Mouse (Mus musculus): ENCODE measurements around the gene Dclk1. TPM values are rescaled to one million over a fixed set of nuclear protein-coding genes. Genes with fewer than 3 reads are reported as not detected.

Dclk1 gene
- polyA plus RNA-seq, 1 experiment from 2014 or later = 18.7 TPM

GRCm38 (mm10) chr3:55288726-55289125, 46.6 kb downstream of the Dclk1 start:
- Histone ChIP-seq H3K27ac (ENCODE audit: low read length) (no peak overlapping the region), H3K4me2 (replicated peaks; ENCODE audit: low read depth, low read length) (no peak overlapping the region), H3K9ac (replicated peaks; ENCODE audit: low read depth, low read length) (no peak overlapping the region), H3K36me3 (ENCODE audit: control insufficient read depth, insufficient read depth, low read length) (no peaks in the 10 kb centered on the region), H3K4me1 (ENCODE audit: control insufficient read depth, insufficient read depth, low read length) (no peaks in the 10 kb centered on the region), H3K9me3 (ENCODE audit: control insufficient read depth, low read depth, low read length) (no peaks in the 10 kb centered on the region), H3K27me3 (ENCODE audit: control insufficient read depth, insufficient read depth, low read length) (no peaks in the 10 kb centered on the region), H3K4me3 (ENCODE audit: low read depth, low read length) (no peak overlapping the region)
- WGBS = 67% methylated on average over 4 of the region's 4 CpGs
- ATAC-seq (ENCODE audit: insufficient number of reproducible peaks, insufficient read depth, low FRiP score, low read depth) = no peak

GRCm38 (mm10) chr3:55291964-55292363, 49.8 kb downstream of the Dclk1 start:
- H3K36me3 ChIP-seq (ENCODE audit: control insufficient read depth, insufficient read depth, low read length) = no peaks in the 10 kb centered on the region
- no peak overlapping the region for H3K4me3 ChIP-seq (ENCODE audit: low read depth, low read length)
- 27% methylated on average over 4 of the region's 4 CpGs for WGBS
- no peak overlapping the region for H3K9ac ChIP-seq (replicated peaks; ENCODE audit: low read depth, low read length)
- H3K4me2 ChIP-seq (replicated peaks; ENCODE audit: low read depth, low read length) = no peak overlapping the region
- no peak for ATAC-seq (ENCODE audit: insufficient number of reproducible peaks, insufficient read depth, low FRiP score, low read depth)
- no peaks in the 10 kb centered on the region for H3K9me3 ChIP-seq (ENCODE audit: control insufficient read depth, low read depth, low read length)
- no peaks in the 10 kb centered on the region for H3K27me3 ChIP-seq (ENCODE audit: control insufficient read depth, insufficient read depth, low read length)
- no peak overlapping the region for H3K27ac ChIP-seq (ENCODE audit: low read length)
- H3K4me1 ChIP-seq (ENCODE audit: control insufficient read depth, insufficient read depth, low read length) = no peaks in the 10 kb centered on the region

- H3K9me3 ChIP-seq (ENCODE audit: control insufficient read depth, low read depth, low read length) = no peaks in the 10 kb centered on the region
- H3K27ac ChIP-seq (ENCODE audit: low read length) = no peak overlapping the region
- no peak overlapping the region for H3K4me3 ChIP-seq (ENCODE audit: low read depth, low read length)
- no peaks in the 10 kb centered on the region for H3K4me1 ChIP-seq (ENCODE audit: control insufficient read depth, insufficient read depth, low read length)
- H3K27me3 ChIP-seq (ENCODE audit: control insufficient read depth, insufficient read depth, low read length) = no peaks in the 10 kb centered on the region
- no peak overlapping the region for H3K4me2 ChIP-seq (replicated peaks; ENCODE audit: low read depth, low read length)
- 55% methylated on average over 10 of the region's 10 CpGs for WGBS
- ATAC-seq (ENCODE audit: insufficient number of reproducible peaks, insufficient read depth, low FRiP score, low read depth) = no peak
- no peaks in the 10 kb centered on the region for H3K36me3 ChIP-seq (ENCODE audit: control insufficient read depth, insufficient read depth, low read length)
- no peak overlapping the region for H3K9ac ChIP-seq (replicated peaks; ENCODE audit: low read depth, low read length)
Measured at GRCm38 (mm10) chr3:55292783-55293430, 50.7 kb downstream of the Dclk1 start.

GRCm38 (mm10) chr3:55305653-55306052, 63.5 kb downstream of the Dclk1 start:
- H3K4me2 ChIP-seq (replicated peaks; ENCODE audit: low read depth, low read length) = no peak overlapping the region
- ATAC-seq (ENCODE audit: insufficient number of reproducible peaks, insufficient read depth, low FRiP score, low read depth) = no peak
- H3K27ac ChIP-seq (ENCODE audit: low read length) = no peak overlapping the region

GRCm38 (mm10) chr3:55307553-55308177, 65.5 kb downstream of the Dclk1 start:
- ATAC-seq (ENCODE audit: insufficient number of reproducible peaks, insufficient read depth, low FRiP score, low read depth) = 0 out of 2 replicates have a peak, but pooled peaks have one; percentile 58
- H3K36me3 ChIP-seq (ENCODE audit: control insufficient read depth, insufficient read depth, low read length) = no peaks in the 10 kb centered on the region
- no peak overlapping the region for H3K9ac ChIP-seq (replicated peaks; ENCODE audit: low read depth, low read length)
- no peaks in the 10 kb centered on the region for H3K27me3 ChIP-seq (ENCODE audit: control insufficient read depth, insufficient read depth, low read length)
- H3K9me3 ChIP-seq (ENCODE audit: control insufficient read depth, low read depth, low read length) = no peaks in the 10 kb centered on the region
- no peak overlapping the region for H3K27ac ChIP-seq (ENCODE audit: low read length)
- no peak overlapping the region for H3K4me2 ChIP-seq (replicated peaks; ENCODE audit: low read depth, low read length)
- no peak overlapping the region for H3K4me3 ChIP-seq (ENCODE audit: low read depth, low read length)
- no peaks in the 10 kb centered on the region for H3K4me1 ChIP-seq (ENCODE audit: control insufficient read depth, insufficient read depth, low read length)
- WGBS = 49% methylated on average over 7 of the region's 7 CpGs

More at GRCm38 (mm10) chr3:55305653-55306052, 63.5 kb downstream of the Dclk1 start:
- Histone ChIP-seq H3K4me1 (ENCODE audit: control insufficient read depth, insufficient read depth, low read length) (no peaks in the 10 kb centered on the region), H3K36me3 (ENCODE audit: control insufficient read depth, insufficient read depth, low read length) (no peaks in the 10 kb centered on the region), H3K4me3 (ENCODE audit: low read depth, low read length) (no peak overlapping the region), H3K9ac (replicated peaks; ENCODE audit: low read depth, low read length) (no peak overlapping the region), H3K9me3 (ENCODE audit: control insufficient read depth, low read depth, low read length) (no peaks in the 10 kb centered on the region), H3K27me3 (ENCODE audit: control insufficient read depth, insufficient read depth, low read length) (no peaks in the 10 kb centered on the region)

GRCm38 (mm10) chr3:55309961-55310360, 67.8 kb downstream of the Dclk1 start:
- Histone ChIP-seq H3K36me3 (ENCODE audit: control insufficient read depth, insufficient read depth, low read length) (no peaks in the 10 kb centered on the region), H3K4me2 (replicated peaks; ENCODE audit: low read depth, low read length) (no peak overlapping the region), H3K4me1 (ENCODE audit: control insufficient read depth, insufficient read depth, low read length) (no peaks in the 10 kb centered on the region), H3K9me3 (ENCODE audit: control insufficient read depth, low read depth, low read length) (no peaks in the 10 kb centered on the region), H3K27me3 (ENCODE audit: control insufficient read depth, insufficient read depth, low read length) (no peaks in the 10 kb centered on the region), H3K9ac (replicated peaks; ENCODE audit: low read depth, low read length) (no peak overlapping the region), H3K4me3 (ENCODE audit: low read depth, low read length) (no peak overlapping the region), H3K27ac (ENCODE audit: low read length) (no peak overlapping the region)
- 71% methylated on average over 8 of the region's 8 CpGs for WGBS
- ATAC-seq (ENCODE audit: insufficient number of reproducible peaks, insufficient read depth, low FRiP score, low read depth) = no peak

- Histone ChIP-seq H3K4me2 (replicated peaks; ENCODE audit: low read depth, low read length) (no peak overlapping the region), H3K9me3 (ENCODE audit: control insufficient read depth, low read depth, low read length) (no peaks in the 10 kb centered on the region), H3K9ac (replicated peaks; ENCODE audit: low read depth, low read length) (no peak overlapping the region), H3K36me3 (ENCODE audit: control insufficient read depth, insufficient read depth, low read length) (no peaks in the 10 kb centered on the region), H3K4me1 (ENCODE audit: control insufficient read depth, insufficient read depth, low read length) (no peaks in the 10 kb centered on the region), H3K27me3 (ENCODE audit: control insufficient read depth, insufficient read depth, low read length) (no peaks in the 10 kb centered on the region), H3K4me3 (ENCODE audit: low read depth, low read length) (no peak overlapping the region), H3K27ac (ENCODE audit: low read length) (no peak overlapping the region)
- WGBS = 83% methylated on average over 8 of the region's 8 CpGs
- no peak for ATAC-seq (ENCODE audit: insufficient number of reproducible peaks, insufficient read depth, low FRiP score, low read depth)
Measured at GRCm38 (mm10) chr3:55315827-55316226, 73.7 kb downstream of the Dclk1 start.

- Histone ChIP-seq H3K9me3 (ENCODE audit: control insufficient read depth, low read depth, low read length) (no peaks in the 10 kb centered on the region), H3K27me3 (ENCODE audit: control insufficient read depth, insufficient read depth, low read length) (no peaks in the 10 kb centered on the region), H3K36me3 (ENCODE audit: control insufficient read depth, insufficient read depth, low read length) (no peaks in the 10 kb centered on the region), H3K27ac (ENCODE audit: low read length) (no peak overlapping the region), H3K9ac (replicated peaks; ENCODE audit: low read depth, low read length) (no peak overlapping the region), H3K4me2 (replicated peaks; ENCODE audit: low read depth, low read length) (no peak overlapping the region), H3K4me1 (ENCODE audit: control insufficient read depth, insufficient read depth, low read length) (no peaks in the 10 kb centered on the region), H3K4me3 (ENCODE audit: low read depth, low read length) (no peak overlapping the region)
- 73% methylated on average over 1 of the region's 1 CpGs for WGBS
- no peak for ATAC-seq (ENCODE audit: insufficient number of reproducible peaks, insufficient read depth, low FRiP score, low read depth)
Measured at GRCm38 (mm10) chr3:55318021-55318420, 75.9 kb downstream of the Dclk1 start.

- WGBS = 87% methylated on average over 3 of the region's 3 CpGs
- Histone ChIP-seq H3K4me2 (replicated peaks; ENCODE audit: low read depth, low read length) (no peak overlapping the region), H3K9me3 (ENCODE audit: control insufficient read depth, low read depth, low read length) (no peaks in the 10 kb centered on the region), H3K4me1 (ENCODE audit: control insufficient read depth, insufficient read depth, low read length) (no peaks in the 10 kb centered on the region), H3K27ac (ENCODE audit: low read length) (no peak overlapping the region), H3K27me3 (ENCODE audit: control insufficient read depth, insufficient read depth, low read length) (no peaks in the 10 kb centered on the region), H3K36me3 (ENCODE audit: control insufficient read depth, insufficient read depth, low read length) (no peaks in the 10 kb centered on the region), H3K9ac (replicated peaks; ENCODE audit: low read depth, low read length) (no peak overlapping the region), H3K4me3 (ENCODE audit: low read depth, low read length) (no peak overlapping the region)
- ATAC-seq (ENCODE audit: insufficient number of reproducible peaks, insufficient read depth, low FRiP score, low read depth) = no peak
Measured at GRCm38 (mm10) chr3:55320572-55320971, 78.4 kb downstream of the Dclk1 start.
